Mouse (Mus musculus) testis, postnatal 10 days (tissue): ENCODE measurements around the gene Armh2.

Source experiments
- DNase-seq: peaks from one replicate; pipeline ENCODE4 v3.0.0; 2021; ENCODE audit warnings: low spot score

Armh2 gene

GRCm38 (mm10) chr13:24741028-24741427, at the start of gene Armh2:
Gene Armh2, plus strand, starts transcription at chr13:24741232.
- no peak for DNase-seq

DNA sequence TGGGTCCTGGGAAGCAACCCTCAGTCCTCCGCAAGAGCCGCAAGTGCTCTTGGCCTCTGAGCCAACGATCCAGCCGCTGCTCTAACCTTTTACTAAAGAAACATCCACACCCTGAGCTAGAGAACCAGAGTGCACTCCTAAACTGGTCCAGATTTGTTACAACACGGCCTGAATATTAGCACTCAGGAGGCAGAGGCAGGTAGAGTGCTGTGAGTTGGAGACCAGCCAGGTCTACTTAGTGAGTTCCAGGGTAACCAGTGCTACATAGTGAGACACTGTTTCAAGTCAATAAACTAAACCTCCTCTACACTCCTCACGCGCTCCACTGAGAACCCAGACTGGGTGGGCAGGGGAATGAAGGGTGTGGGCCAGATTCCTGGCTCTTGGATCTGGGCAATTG, 47.7 kb upstream of the Armh2 start:
- DNase-seq = no peak

GRCm38 (mm10) chr13:24698746-24699145, 42.3 kb upstream of the Armh2 start:
- peak; percentile 11 for DNase-seq

- DNase-seq = peak; percentile 20
These were observed 38.9 kb upstream of the Armh2 start for GRCm38 (mm10) chr13:24702128-24702527.

DNA sequence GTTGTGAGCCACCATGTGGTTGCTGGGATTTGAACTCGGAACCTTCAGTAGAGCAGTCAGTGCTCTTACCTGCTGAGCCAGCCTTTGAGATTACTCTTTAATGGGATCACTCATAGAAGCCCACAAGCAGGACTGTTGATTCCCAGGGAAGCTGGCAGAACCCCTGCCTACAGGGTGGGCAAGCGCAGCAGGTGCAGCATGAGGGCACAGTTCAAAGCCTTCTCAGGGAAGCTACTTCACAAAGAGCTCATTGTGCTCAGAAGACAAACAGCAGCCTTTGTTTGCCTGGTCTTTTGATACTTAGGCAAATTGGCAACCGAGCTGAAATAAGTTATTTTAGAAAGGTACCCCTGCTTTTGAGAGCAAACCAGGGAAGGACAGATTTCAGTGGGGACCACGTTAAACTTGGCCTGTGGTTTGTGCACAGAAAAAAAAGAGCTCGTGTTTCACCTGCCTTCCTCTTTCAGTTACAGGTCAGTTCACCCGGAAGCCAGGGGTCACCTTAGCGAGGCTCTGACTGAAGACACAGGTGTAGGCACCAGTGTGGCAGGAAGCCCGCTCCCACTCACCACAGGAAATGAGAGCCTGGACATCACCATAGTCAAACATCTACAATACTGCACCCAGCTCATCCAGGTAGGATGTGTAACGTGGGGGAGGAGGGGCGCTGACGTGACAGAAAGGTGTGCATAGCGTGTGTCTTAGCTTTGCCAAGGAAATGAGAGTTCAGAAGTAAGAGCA, 31.2 kb upstream of the Armh2 start:
- DNase-seq = no peak

DNA sequence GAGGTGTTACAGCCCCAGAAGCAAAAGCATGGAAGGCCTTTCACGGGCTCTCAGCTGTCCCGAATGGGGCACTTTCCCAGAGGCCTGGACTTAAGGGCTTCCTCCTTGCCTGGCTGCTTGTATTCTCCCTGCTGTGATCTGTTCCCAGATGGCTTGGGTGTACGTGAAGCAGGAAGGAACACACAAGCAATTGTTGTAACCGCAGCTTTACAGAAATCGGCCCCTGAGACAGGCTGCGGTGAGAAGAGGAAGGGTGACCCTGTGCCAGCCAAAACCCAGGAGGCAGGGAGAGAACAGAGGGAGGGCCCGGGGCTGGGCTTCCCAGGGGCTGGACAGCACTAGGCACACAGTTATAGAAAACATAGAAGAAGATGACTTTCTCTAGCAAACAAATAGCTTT, 30.1 kb upstream of the Armh2 start:
- DNase-seq = no peak

DNA sequence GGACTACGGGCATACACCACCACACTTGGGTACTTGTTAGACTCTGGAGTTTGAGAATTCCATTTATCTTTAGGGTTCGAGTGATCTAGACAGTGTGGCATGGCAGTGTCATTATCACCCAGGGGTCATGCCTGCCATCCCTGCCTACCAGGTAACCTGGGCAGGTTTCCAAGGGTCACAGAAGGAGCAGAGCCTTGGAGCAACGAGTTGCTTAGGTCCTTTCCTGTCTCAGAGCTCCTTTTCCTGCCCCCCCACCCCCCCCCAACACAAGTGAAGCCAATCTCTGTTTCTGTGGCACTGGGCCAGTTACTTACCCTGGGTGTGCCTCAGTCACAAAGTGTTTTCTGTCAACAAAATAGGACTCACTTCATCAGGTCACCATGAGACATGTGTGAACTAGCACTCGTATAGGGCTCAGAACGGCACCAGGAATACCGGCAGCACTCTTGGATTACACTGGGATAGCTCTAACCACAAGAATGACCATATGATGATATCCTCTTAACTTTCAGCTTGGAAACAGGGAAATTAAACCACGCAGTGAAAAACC, 28.4 kb upstream of the Armh2 start:
- no peak for DNase-seq

DNA sequence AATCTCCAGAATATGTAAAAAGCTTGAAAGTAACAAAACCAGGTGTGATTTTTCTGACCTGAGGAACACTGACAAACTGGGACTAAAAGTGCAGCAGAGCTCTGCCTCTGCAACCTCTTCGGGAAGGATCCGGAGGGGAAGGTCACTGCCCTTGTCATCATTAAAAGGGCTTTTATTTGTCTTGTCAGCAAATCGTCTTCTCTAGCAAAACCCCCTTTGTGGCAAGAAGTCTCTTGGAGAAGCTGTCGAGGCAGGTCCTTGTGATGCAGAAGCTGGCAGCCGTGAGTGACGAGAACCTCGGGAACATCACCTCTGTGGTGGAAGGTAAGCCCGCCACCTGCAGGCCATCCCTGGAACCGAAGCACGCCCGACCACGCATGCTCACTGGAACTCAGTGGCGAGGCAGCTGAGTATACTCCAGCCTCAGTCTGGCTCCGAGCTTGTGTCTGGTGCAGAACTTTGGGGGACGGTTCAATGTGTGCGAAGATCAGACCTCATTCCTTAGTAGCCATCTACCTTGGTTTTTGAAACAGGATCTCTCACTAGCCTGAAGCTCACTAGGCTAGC, 27.5 kb upstream of the Armh2 start:
- DNase-seq = peak; percentile 94

GRCm38 (mm10) chr13:24714360-24714885, 26.6 kb upstream of the Armh2 start:
- no peak for DNase-seq

DNA sequence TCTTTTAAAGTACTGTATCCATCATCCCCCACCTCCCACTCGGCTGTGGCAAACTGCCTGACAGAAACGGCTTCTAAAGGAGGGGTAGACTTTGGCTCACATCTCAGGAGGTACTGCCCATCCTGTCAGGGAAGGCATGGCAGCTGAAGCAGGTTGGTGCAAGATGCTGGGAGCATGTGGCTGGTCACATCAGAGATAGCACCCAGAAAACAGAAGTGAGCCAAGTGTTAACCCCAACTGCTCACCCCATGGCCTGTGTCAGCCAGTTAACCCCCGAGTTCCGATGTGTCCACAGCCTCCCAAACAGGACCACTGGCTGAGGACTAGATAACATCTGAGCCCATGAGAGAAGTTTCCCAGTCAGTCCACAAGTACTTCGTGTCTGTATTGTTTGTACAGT, 25.4 kb upstream of the Armh2 start:
- DNase-seq = no peak

- no peak for DNase-seq
These were observed 24.6 kb upstream of the Armh2 start for GRCm38 (mm10) chr13:24716441-24716840.

DNA sequence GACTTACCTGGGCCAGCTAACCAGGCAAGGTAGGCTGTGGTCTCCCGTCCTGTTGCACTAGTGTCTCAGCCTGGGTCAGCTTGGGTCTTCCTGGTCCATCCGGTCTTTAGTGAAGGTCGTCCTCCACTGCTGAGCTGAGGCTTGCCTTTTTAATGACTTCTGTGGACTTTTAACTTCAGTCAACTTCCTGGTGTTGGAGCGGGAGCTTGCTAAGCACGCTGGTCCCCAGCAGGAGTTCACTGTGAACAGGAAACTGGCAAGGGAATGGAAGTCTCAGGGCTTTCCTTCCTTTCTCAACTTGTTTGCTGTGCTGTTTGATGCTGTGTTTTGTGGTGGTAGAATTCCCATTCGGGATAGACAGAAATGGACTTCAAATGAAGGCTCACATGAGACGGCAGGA, 23.4 kb upstream of the Armh2 start:
- DNase-seq = no peak

- DNase-seq = no peak
These were observed 19.5 kb upstream of the Armh2 start for GRCm38 (mm10) chr13:24721502-24721901.

DNA sequence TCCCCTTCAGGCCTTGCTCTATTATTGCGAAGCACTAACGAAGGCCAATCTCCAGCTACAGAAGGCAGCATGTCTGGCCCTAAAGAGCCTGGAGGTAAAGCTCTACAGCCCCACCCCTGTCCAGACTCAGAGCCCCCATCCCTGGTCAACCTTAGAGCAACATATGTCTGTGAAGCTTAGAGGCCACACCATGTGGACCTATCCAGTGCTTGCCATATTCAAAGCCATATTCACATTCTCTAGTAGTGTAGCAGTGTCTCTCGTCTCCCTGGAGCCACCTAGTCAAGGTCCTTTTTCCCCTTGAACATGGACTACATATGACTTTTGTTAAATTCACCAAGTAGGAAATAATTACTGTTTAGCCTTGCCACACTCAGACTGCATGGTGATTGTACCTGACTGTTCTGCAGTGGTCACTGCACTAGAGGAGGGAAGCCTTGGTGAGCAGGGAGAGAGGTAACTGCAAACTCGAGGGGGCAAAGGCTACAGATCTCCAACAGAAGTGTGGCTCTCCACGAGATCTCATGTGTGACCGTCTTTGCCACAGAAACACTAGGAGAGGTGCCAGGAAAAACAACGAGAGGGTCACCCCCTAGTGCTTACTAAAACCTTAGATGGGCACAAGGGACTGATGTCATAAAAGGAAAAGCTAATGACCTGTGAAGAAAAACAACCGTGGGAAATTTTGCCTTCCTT, 17.2 kb upstream of the Armh2 start:
- DNase-seq = no peak

DNA sequence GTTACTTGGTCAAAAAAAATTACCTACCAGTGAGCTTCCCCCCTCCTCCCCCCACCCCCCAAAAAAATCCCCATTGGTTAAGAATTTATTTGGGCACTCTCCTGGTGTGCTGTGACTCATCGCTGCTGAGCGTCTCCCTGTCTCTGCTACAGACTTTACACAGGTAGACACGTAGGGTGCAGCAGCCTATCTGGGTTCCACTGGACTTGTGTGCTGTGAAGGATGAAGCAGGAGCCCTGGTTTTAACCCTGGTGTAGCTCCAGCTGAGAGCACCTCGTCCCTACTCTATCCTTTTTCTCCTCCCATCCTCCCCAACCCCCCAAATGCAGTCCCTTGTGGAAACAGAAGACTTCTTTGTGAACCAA, 16.7 kb upstream of the Armh2 start:
- no peak for DNase-seq

GRCm38 (mm10) chr13:24729128-24729527, 11.9 kb upstream of the Armh2 start:
- no peak for DNase-seq

- DNase-seq = no peak
These were observed 6.5 kb upstream of the Armh2 start for GRCm38 (mm10) chr13:24734502-24734901.

- DNase-seq = no peak
These were observed 5.4 kb upstream of the Armh2 start for GRCm38 (mm10) chr13:24735608-24736131.

DNA sequence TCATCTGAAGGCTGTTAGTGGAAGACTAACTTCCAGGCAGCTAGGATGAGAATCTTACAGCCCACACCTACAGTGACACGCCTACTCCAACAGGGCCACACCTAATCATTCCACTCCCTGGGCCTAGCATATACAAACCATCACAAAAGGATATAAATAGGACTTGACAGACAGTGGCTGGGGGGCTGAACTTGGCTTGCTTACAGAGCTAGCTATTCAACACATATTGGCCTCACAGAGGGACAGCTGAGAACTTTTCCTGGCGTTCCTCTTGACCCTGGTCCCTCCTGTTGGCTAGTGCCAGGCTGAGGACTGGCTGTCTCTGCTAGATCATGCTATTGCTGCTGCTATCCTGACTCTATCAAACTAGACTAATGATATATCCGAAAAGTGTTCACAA, 6.8 kb downstream of the Armh2 start:
- DNase-seq = peak; percentile 26

- no peak for DNase-seq
These were observed 9.8 kb downstream of the Armh2 start for GRCm38 (mm10) chr13:24750807-24751206.

DNA sequence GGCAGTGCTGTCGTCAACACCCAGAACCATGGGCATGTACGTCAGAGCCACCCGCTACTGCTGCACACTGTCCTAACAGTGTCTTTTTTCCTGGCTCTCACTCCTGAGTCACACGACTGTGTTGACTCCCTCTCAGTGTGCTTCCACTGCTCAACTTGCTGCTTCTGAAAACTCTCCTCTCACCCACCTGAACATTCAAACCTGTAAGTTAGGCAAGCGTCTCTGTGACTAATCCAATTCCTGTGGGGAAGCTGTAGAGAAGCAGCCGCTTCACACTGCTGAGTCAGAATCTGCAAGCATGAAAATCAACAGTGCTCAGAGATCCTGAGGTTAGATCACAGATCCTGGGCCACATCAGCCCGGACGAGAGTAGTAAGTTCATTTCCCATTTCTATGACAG, 10.4 kb downstream of the Armh2 start:
- DNase-seq = no peak

DNA sequence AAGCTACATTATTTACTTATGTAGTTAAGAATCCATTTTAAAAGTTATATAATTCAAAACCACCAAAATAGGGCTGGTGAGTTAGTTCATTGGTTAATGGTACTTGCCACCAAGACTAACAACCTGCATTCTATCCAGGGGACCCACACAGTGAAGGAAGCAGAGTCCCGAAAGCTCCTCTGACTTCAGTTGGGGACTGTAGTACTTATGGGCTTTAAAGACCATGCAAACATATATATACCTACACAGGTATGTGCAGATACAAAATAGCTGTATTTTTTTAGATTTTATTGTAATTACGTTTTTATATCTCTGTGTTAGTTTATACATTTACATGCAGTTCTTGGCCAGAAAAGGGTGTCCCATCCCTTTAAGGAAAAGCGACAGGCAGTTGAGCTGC, 15.7 kb downstream of the Armh2 start:
- no peak for DNase-seq
